Mouse (Mus musculus) retina, postnatal 1 day (tissue): ENCODE data around the gene Gckr.
A peak's percentile ranks its signal among the peaks of the same experiment; 100 is the strongest.
"Not testable (repeated sequence)": the region's sequence is repeated elsewhere in the genome, so short reads cannot be mapped to it uniquely, and the experiment has no call there.

ENCODE experiments used
- DNase-seq: peaks from one replicate; pipeline ENCODE4 v3.0.0-alpha.2; 2012

Gckr gene

GRCm38 (mm10) chr5:31295606-31296141 is 1.6 kb upstream of the Gckr start, which contains the start of gene Fndc4:
TSS of gene Fndc4 (minus strand) at chr5:31296080.
- DNase-seq: peak; percentile 81

- no peak for DNase-seq
Observed at GRCm38 (mm10) chr5:31297981-31298380, 738 bp downstream of the Gckr start.

- DNase-seq: no peak
Observed at GRCm38 (mm10) chr5:31298486-31298885, 1.2 kb downstream of the Gckr start.

GRCm38 (mm10) chr5:31301866-31302265 is 4.6 kb downstream of the Gckr start:
- no peak for DNase-seq

GRCm38 (mm10) chr5:31303093-31303492 is 5.8 kb downstream of the Gckr start:
- no peak for DNase-seq

- no peak for DNase-seq
Observed at GRCm38 (mm10) chr5:31312806-31313205, 15.6 kb downstream of the Gckr start.

GRCm38 (mm10) chr5:31322776-31323175 is 25.5 kb downstream of the Gckr start:
- no peak for DNase-seq

GRCm38 (mm10) chr5:31324085-31324484 is 26.8 kb downstream of the Gckr start:
- no peak for DNase-seq

GRCm38 (mm10) chr5:31326850-31327249 is 29.6 kb downstream of the Gckr start:
- peak; percentile 32 for DNase-seq

- peak; percentile 81 for DNase-seq
Observed at GRCm38 (mm10) chr5:31328255-31328654, 31.0 kb downstream of the Gckr start.

GRCm38 (mm10) chr5:31357586-31357985 is 60.3 kb downstream of the Gckr start:
- DNase-seq: not testable (repeated sequence)

GRCm38 (mm10) chr5:31360955-31361354 is 63.7 kb downstream of the Gckr start:
- no peak for DNase-seq
